Mouse (Mus musculus) limb, embryonic 12.5 days (tissue): ENCODE data around the gene Sgca. TPM values are rescaled to one million over a fixed set of nuclear protein-coding genes. Genes with fewer than 3 reads are reported as not detected.

Experiments
- ATAC-seq: fragments of 200-750 bp; cut with Nextera tagmentation; 2 replicates; pipeline ENCODE4 v1.8.0; 2017; ENCODE audit warnings: low read depth, moderate TSS enrichment; ENCODE audit not compliant: insufficient number of reproducible peaks, insufficient read depth, low FRiP score, low TSS enrichment
- H3K27ac ChIP-seq: fragments of 300-500 bp; sonication (generic); 2 replicates; pipeline ENCODE4 v1.5.1; 2016; ENCODE audit warnings: mild to moderate bottlenecking, moderate library complexity
- H3K27me3 ChIP-seq: fragments of 300-500 bp; sonication (generic); 2 replicates; pipeline ENCODE4 v1.6.1; 2016; ENCODE audit warnings: mild to moderate bottlenecking, moderate library complexity
- H3K36me3 ChIP-seq: fragments of 300-500 bp; sonication (generic); 2 replicates; pipeline ENCODE4 v1.6.1; 2016; ENCODE audit warnings: mild to moderate bottlenecking, moderate library complexity
- H3K4me1 ChIP-seq: fragments of 300-500 bp; sonication (generic); replicated peaks from 2 replicates; pipeline ENCODE4 v1.6.1; 2016
- H3K4me2 ChIP-seq: fragments of 300-500 bp; sonication (generic); 2 replicates; pipeline ENCODE4 v1.6.1; 2016; ENCODE audit warnings: mild to moderate bottlenecking, moderate library complexity
- H3K4me3 ChIP-seq: fragments of 300-500 bp; sonication (generic); replicated peaks from 2 replicates; pipeline ENCODE4 v1.5.1; 2016; ENCODE audit warnings: mild to moderate bottlenecking
- H3K9ac ChIP-seq: fragments of 300-500 bp; sonication (generic); replicated peaks from 2 replicates; pipeline ENCODE4 v1.6.1; 2016; ENCODE audit warnings: mild to moderate bottlenecking, moderate library complexity
- H3K9me3 ChIP-seq: fragments of 300-500 bp; sonication (generic); 2 replicates; pipeline ENCODE4 v1.6.1; 2016; ENCODE audit warnings: mild to moderate bottlenecking, moderate library complexity
- WGBS: fragments of 180-500 bp; shearing (Covaris S2); methylation state at CpG from one replicate; pipeline ENCODE4 v1.1.7; 2016; 5-methylcytosine and 5-hydroxymethylcytosine counted together
- polyA plus RNA-seq: library from polyadenylated mRNA; unstranded; fragments of >200 nt; fragmentation: Nextera tagmentation; extraction: Ambion mirVana; gene quantifications from 2 replicates; pipeline ENCODE4 v1.2.1, GENCODE M21; 2016

The Sgca gene
- polyA plus RNA-seq, 1 experiment from 2014 or later: 2.8 TPM

- Histone ChIP-seq H3K4me2 (peak overlapping the region; percentile 100), H3K9me3 (no peaks in the 10 kb centered on the region), H3K4me3 (peak overlapping the region; percentile 93), H3K9ac (peak overlapping the region; percentile 93), H3K4me1 (peaks cover 69% of the 10 kb centered on the region), H3K36me3 (peaks cover 24% of the 10 kb centered on the region), H3K27me3 (no peaks in the 10 kb centered on the region), H3K27ac (peak overlapping the region; percentile 95)
- WGBS: under 1% methylated on average over 99 of the region's 99 CpGs
- no peak for ATAC-seq
Observed at GRCm38 (mm10) chr11:94991641-94992479, 15.7 kb upstream of the Sgca start.

GRCm38 (mm10) chr11:94990749-94991577 lies 14.8 kb upstream of the Sgca start, which contains the start of gene Ppp1r9b:
Gene Ppp1r9b, plus strand, starts transcription at chr11:94991035.
- ATAC-seq: peak; percentile 81
- Histone ChIP-seq H3K4me1 (peaks cover 66% of the 10 kb centered on the region), H3K9me3 (no peaks in the 10 kb centered on the region), H3K9ac (peak within 1 kb of the TSS; percentile 93), H3K4me3 (peak within 1 kb of the TSS; percentile 93), H3K27ac (peak within 1 kb of the TSS; percentile 95), H3K27me3 (no peaks in the 10 kb centered on the region), H3K4me2 (peak within 1 kb of the TSS; percentile 100), H3K36me3 (peaks cover 15% of the 10 kb centered on the region)
- under 1% methylated on average over 49 of the region's 69 CpGs for WGBS

GRCm38 (mm10) chr11:94990102-94990748 lies 14.1 kb upstream of the Sgca start:
- H3K4me1 ChIP-seq: peaks cover 63% of the 10 kb centered on the region
- 49% methylated on average over 6 of the region's 6 CpGs for WGBS

GRCm38 (mm10) chr11:94989562-94990017 lies 13.5 kb upstream of the Sgca start:
- WGBS: 2% methylated on average over 12 of the region's 12 CpGs
- H3K9ac ChIP-seq: peak overlapping the region; percentile 73
- H3K27me3 ChIP-seq: no peaks in the 10 kb centered on the region
- peaks cover 61% of the 10 kb centered on the region for H3K4me1 ChIP-seq
- ATAC-seq: peak; percentile 58; the same call in 1 of the 2 replicates
- H3K4me2 ChIP-seq: peak overlapping the region; percentile 100
- no peaks in the 10 kb centered on the region for H3K9me3 ChIP-seq
- H3K4me3 ChIP-seq: peak overlapping the region; percentile 93
- peak overlapping the region; percentile 95 for H3K27ac ChIP-seq
- 0 out of 2 replicates have a peak, but pooled peaks cover 4% of the 10 kb centered on the region for H3K36me3 ChIP-seq

More at GRCm38 (mm10) chr11:94990102-94990748, 14.1 kb upstream of the Sgca start:
- Histone ChIP-seq H3K4me3 (peak overlapping the region; percentile 93), H3K27me3 (no peaks in the 10 kb centered on the region), H3K9me3 (no peaks in the 10 kb centered on the region), H3K4me2 (peak overlapping the region; percentile 100), H3K27ac (peak overlapping the region; percentile 95), H3K36me3 (peaks cover 9% of the 10 kb centered on the region; the same call in 1 of the 2 replicates), H3K9ac (peak overlapping the region; percentile 93)
- ATAC-seq: no peak

GRCm38 (mm10) chr11:94988780-94989561 lies 12.8 kb upstream of the Sgca start:
- peaks cover 55% of the 10 kb centered on the region for H3K4me1 ChIP-seq
- peak overlapping the region; percentile 73 for H3K9ac ChIP-seq

GRCm38 (mm10) chr11:94987851-94988250 lies 11.7 kb upstream of the Sgca start:
- Histone ChIP-seq H3K36me3 (no peaks in the 10 kb centered on the region), H3K9me3 (no peaks in the 10 kb centered on the region), H3K27me3 (no peaks in the 10 kb centered on the region), H3K9ac (no peak overlapping the region), H3K4me2 (no peak overlapping the region), H3K4me3 (no peak overlapping the region), H3K4me1 (peaks cover 44% of the 10 kb centered on the region), H3K27ac (no peak overlapping the region)
- 74% methylated on average over 8 of the region's 8 CpGs for WGBS
- no peak for ATAC-seq

More at GRCm38 (mm10) chr11:94988780-94989561, 12.8 kb upstream of the Sgca start:
- H3K4me2 ChIP-seq: peak overlapping the region; percentile 100
- peak overlapping the region; percentile 95 for H3K27ac ChIP-seq
- no peaks in the 10 kb centered on the region for H3K9me3 ChIP-seq
- 19% methylated on average over 10 of the region's 10 CpGs for WGBS
- no peak for ATAC-seq
- 0 out of 2 replicates have a peak, but pooled peaks cover 4% of the 10 kb centered on the region for H3K36me3 ChIP-seq
- no peaks in the 10 kb centered on the region for H3K27me3 ChIP-seq
- peak overlapping the region; percentile 93 for H3K4me3 ChIP-seq

GRCm38 (mm10) chr11:94987341-94987740 lies 11.2 kb upstream of the Sgca start:
- Histone ChIP-seq H3K9ac (no peak overlapping the region), H3K27ac (no peak overlapping the region), H3K27me3 (no peaks in the 10 kb centered on the region), H3K9me3 (no peaks in the 10 kb centered on the region), H3K36me3 (no peaks in the 10 kb centered on the region), H3K4me3 (no peak overlapping the region), H3K4me1 (peaks cover 39% of the 10 kb centered on the region), H3K4me2 (no peak overlapping the region)
- ATAC-seq: no peak
- 64% methylated on average over 6 of the region's 6 CpGs for WGBS

- no peak overlapping the region for H3K27ac ChIP-seq
- peaks cover 33% of the 10 kb centered on the region for H3K4me1 ChIP-seq
- WGBS: 74% methylated on average over 2 of the region's 2 CpGs
Observed at GRCm38 (mm10) chr11:94986435-94986834, 10.3 kb upstream of the Sgca start.

GRCm38 (mm10) chr11:94985822-94986221 lies 9.7 kb upstream of the Sgca start:
- H3K9ac ChIP-seq: no peak overlapping the region
- H3K27me3 ChIP-seq: no peaks in the 10 kb centered on the region
- WGBS: 76% methylated on average over 5 of the region's 5 CpGs
- no peak overlapping the region for H3K27ac ChIP-seq
- no peak overlapping the region for H3K4me3 ChIP-seq
- no peaks in the 10 kb centered on the region for H3K9me3 ChIP-seq
- ATAC-seq: no peak
- no peaks in the 10 kb centered on the region for H3K36me3 ChIP-seq
- no peak overlapping the region for H3K4me2 ChIP-seq
- H3K4me1 ChIP-seq: peaks cover 33% of the 10 kb centered on the region

More at GRCm38 (mm10) chr11:94986435-94986834, 10.3 kb upstream of the Sgca start:
- H3K4me3 ChIP-seq: no peak overlapping the region
- H3K4me2 ChIP-seq: no peak overlapping the region
- H3K27me3 ChIP-seq: no peaks in the 10 kb centered on the region
- H3K36me3 ChIP-seq: no peaks in the 10 kb centered on the region
- ATAC-seq: no peak
- H3K9ac ChIP-seq: no peak overlapping the region
- H3K9me3 ChIP-seq: no peaks in the 10 kb centered on the region

- no peaks in the 10 kb centered on the region for H3K27me3 ChIP-seq
- no peak overlapping the region for H3K27ac ChIP-seq
- no peak overlapping the region for H3K4me3 ChIP-seq
- no peak for ATAC-seq
- WGBS: 35% methylated on average over 1 of the region's 1 CpGs
- H3K9me3 ChIP-seq: no peaks in the 10 kb centered on the region
- no peak overlapping the region for H3K4me2 ChIP-seq
- no peak overlapping the region for H3K9ac ChIP-seq
- peaks cover 28% of the 10 kb centered on the region for H3K4me1 ChIP-seq
- H3K36me3 ChIP-seq: no peaks in the 10 kb centered on the region
Observed at GRCm38 (mm10) chr11:94985140-94985539, 9.0 kb upstream of the Sgca start.
